Mouse (Mus musculus) erythroblast, embryonic 14.5 days (primary cell): ENCODE results near the gene Arid5a.

ENCODE experiments used
- GATA1 ChIP-seq: IDR thresholded peaks from 2 replicates; pipeline ENCODE4 v1.6.1; 2012; ENCODE audit warnings: low read length, inconsistent platforms, mixed read lengths
- TAL1 ChIP-seq: IDR thresholded peaks from 3 replicates; pipeline ENCODE4 v1.6.1; 2012; ENCODE audit warnings: low read length, inconsistent platforms, mixed read lengths

DNA sequence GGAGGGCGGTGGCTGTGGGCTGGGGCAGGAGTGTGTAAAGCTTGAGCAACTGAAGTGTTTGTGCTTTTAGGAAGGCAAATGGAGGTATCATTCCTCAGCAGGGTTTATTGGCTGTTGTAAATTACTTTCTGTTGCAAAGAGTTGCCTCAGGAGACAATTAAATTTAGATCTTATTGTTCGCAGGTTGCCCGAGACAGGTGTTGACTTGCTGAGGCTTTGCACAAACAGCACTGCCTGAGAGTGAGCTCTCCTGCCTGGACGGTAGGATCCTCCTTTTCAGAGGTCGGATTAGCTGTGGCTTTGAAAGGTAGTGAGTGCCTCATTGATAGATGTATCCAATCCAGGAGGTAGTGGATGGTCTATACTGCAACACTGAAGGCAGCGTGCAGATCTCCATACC, 1.4 kb upstream of the Arid5a start:
- TF ChIP-seq GATA1 (no peak), TAL1 (no peak)
